Mouse (Mus musculus) kidney, adult 18-20 months (tissue): ENCODE data around the gene Cryl1.

Source experiments
- DNase-seq: peaks from one replicate; pipeline ENCODE4 v3.0.0; 2021

Cryl1 gene

DNA sequence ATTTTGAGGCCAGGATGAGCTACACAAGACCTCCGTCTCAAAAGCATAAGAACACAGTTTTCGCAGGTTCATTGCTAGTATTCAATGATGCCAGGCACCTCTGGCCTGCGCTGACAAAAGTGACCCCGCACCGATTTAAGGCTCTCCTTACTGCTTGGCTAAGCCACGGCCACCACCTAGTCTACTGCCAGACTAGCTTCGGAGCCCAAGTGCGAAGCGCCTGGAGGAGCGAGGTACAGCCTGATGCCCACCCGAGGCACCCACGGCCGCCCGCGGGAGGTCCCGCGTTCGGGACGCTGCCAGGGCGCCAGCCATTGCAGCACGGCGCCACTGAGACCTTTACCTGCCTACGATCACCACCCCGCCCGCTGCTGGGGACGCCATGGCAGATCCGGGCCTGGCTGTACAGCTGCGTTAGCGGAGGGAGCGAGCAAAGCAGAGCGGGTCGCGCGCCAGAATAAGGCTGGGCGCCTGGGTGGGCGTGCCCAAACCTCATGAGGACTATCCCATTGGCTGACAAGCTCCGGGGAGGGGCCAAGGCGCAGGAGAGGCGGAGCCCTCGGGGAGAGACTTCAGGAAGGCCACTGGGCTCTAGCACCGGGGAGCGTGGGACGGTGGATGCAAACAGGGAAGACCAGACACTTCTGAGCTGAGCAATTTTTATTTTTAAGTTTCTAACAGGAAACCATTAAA lies at the start of gene Cryl1:
Gene Cryl1, minus strand, starts transcription at position 465 of the 693 bp plus-strand sequence.
- peak; percentile 98 for DNase-seq

GRCm38 (mm10) chr14:57430451-57430850 lies 32.1 kb upstream of the Cryl1 start:
- no peak for DNase-seq

DNA sequence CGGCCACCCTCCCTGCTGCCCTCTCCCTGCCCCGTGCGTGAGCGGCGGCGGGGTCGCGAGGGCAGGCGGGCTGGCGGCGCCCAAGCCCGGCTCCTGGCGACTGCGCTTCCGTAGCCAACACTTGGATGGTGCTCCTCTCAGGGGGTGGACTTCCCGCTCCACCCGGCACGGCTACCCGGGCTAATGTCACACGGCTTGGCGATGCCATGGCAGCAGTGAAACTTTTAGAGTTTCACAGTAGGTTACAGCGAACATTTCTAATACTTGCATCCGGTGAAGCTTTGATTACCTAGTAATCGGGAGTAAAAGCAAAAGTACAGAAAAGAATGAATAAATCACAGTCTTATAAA lies 25.9 kb upstream of the Cryl1 start:
- no peak for DNase-seq

DNA sequence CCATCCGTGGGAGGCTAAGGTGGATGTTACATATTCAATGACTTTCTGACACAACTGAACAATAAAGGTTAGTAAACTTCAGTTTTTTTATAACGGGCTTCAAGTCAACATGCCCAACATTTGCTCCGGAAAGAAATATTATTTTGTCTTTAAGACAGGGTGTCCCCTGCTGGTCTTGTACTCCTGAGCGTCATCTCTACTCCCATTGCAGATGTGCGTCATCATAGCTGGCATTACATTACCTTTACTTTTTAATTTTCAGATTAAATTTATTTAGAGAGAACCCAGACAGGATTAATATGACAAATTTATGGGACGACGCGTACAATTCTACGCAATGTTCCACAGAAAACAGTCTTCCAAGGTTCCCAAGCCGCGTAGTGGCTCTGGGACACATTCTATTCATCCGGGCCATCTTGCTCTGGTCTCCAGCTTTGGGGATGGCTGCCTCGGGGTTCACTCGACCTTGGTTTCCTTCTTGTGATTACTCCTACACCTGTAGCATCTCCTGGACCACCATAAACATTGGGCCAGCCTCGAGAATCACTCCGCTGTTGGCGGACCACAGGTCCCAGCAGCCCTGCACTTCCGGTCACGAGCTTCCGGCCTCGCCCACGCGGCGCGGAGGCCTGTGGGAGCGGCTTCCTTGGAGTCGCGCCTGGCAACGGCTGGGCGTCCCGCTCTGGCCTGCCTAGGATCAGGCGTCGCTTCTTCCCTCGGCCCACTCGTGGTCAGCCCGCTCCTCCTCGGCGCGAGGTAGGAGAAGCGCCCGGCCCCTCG lies 25.3 kb upstream of the Cryl1 start, which contains the start of gene Ift88:
Gene Ift88, plus strand, starts transcription at position 631 of the 780 bp plus-strand sequence.
- DNase-seq = peak; percentile 95

DNA sequence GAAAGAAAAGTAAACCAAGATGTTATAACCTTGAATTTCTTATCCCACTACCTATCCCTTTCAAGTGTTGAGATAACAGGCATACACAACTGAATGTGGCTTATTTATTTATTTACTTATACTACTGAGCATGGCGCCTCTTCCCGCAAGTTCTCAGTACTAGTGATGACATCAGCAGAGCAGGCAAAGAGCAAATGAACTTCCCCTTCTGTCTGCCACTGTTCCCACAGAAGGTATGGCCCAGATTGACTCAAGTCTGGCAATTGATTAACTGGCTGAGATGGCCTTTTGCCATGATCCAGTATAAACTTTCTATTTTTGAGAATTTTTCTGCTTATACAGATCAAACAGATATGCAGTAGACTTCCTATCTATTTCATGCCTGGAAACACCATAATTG lies 18.9 kb upstream of the Cryl1 start:
- DNase-seq = no peak

GRCm38 (mm10) chr14:57412166-57412565 lies 13.8 kb upstream of the Cryl1 start:
- no peak for DNase-seq

- no peak for DNase-seq
Observed at GRCm38 (mm10) chr14:57409106-57409505, 10.8 kb upstream of the Cryl1 start.

GRCm38 (mm10) chr14:57408100-57408499 lies 9.8 kb upstream of the Cryl1 start:
- no peak for DNase-seq

GRCm38 (mm10) chr14:57407039-57407987 lies 9.0 kb upstream of the Cryl1 start:
- DNase-seq = peak; percentile 75

DNA sequence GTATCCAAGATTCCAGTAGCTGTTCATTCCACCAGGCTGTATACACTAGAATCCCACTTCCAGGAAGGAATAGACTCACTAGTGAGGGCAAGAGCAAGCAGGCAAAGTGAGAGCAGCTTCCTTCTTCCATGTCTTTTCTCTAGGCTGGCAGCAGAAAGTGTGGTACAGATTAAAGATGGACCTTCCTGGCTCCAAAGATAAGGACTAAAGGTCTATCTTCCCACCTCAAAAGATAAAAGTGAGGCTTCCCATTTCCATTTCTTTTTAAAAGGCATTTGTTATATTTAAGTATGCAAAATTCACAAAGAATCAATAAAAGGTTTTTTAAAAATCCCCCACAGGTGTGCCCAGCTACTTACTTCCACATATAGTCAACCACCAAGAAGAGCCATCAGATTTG lies 4.5 kb upstream of the Cryl1 start:
- DNase-seq = no peak

DNA sequence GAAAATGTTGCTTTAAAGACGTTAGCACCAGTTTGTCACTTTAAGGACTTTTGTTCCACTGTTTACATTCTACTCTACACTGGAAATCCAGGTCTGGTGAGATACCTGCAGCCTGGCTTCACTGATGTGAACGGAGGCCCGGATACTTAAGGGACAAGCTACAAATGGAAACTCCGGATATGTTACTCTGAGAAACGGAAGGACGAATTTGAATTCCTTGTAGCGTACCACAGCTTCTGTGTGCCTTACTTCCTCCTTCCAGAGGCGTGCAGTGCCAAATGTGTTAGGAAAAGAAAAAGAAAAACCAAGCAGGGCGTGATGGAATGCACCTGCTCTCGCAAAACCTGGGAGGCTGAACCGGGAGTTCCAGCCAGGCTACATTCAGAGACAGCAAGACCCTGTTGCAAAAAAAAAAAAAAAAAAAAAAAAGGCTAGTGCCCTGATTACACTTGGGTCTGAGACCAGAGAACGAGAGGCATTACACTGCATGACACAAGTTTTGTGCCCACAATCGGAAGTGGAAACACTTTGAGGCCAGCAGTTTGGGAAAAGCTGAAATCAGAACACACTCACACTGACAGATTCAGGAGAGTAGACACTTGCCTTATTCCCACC lies 591 bp upstream of the Cryl1 start:
- no peak for DNase-seq

- peak; percentile 49 for DNase-seq
Observed at GRCm38 (mm10) chr14:57397221-57397620, 1.1 kb downstream of the Cryl1 start.

GRCm38 (mm10) chr14:57395470-57395869 lies 2.9 kb downstream of the Cryl1 start:
- DNase-seq = peak; percentile 46

GRCm38 (mm10) chr14:57392278-57392677 lies 6.1 kb downstream of the Cryl1 start:
- no peak for DNase-seq

GRCm38 (mm10) chr14:57391621-57392020 lies 6.7 kb downstream of the Cryl1 start:
- DNase-seq = no peak

- peak; percentile 32 for DNase-seq
Observed at GRCm38 (mm10) chr14:57386758-57387561, 11.4 kb downstream of the Cryl1 start.

DNA sequence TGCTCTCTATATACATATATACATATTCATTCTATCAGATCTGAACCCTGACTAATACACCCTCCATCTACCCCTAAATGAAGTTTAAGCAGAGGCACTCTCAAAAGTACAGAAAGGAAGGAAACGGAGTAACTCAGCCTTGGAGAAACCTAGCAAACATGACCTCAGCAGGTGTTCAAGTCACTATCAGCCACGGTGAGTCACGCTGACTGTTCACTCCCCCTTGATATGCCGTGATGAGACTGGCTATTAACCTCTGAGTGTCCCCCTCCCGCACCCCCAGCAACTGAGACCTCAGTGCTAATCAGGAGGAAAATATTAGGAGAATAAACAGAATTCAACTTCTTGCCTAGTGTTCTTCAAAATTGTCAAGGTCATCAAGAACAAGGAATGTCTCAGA lies 12.7 kb downstream of the Cryl1 start:
- no peak for DNase-seq

- no peak for DNase-seq
Observed at GRCm38 (mm10) chr14:57377531-57377930, 20.8 kb downstream of the Cryl1 start.

GRCm38 (mm10) chr14:57376956-57377355 lies 21.4 kb downstream of the Cryl1 start:
- DNase-seq = peak; percentile 79

GRCm38 (mm10) chr14:57376016-57376415 lies 22.3 kb downstream of the Cryl1 start:
- no peak for DNase-seq

DNA sequence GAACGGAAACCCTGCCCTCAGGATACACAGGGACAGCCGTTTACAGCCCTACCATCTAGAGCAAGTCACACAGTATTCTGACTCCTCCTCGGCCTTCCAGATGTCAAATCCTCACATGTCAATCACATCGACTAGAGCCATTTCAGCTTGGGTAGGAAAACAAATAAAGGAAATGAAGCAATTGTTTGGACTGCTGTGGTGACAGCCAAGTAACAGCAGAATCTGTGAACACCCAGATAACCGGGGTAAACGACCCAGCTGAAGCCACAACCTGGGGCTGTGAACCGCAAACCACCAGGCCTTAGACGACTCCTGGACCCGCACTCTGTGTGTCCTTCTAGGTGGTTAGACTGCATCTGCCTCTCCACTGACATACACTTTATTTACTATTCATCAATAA lies 23.1 kb downstream of the Cryl1 start:
- no peak for DNase-seq
